Mouse (Mus musculus) right cerebral cortex, postnatal 14 days (tissue): ENCODE data around the gene Mrtfb.
A peak's percentile ranks its signal among the peaks of the same experiment; 100 is the strongest.

Source experiments
- DNase-seq: peaks from one replicate; pipeline ENCODE4 v3.0.0; 2022

Mrtfb gene

GRCm38 (mm10) chr16:13354431-13354830 lies 98.2 kb downstream of the Mrtfb start:
- no peak for DNase-seq

GRCm38 (mm10) chr16:13357806-13358679 lies 101.8 kb downstream of the Mrtfb start:
- DNase-seq = peak; percentile 81

- DNase-seq = no peak
Observed at GRCm38 (mm10) chr16:13358741-13359140, 102.5 kb downstream of the Mrtfb start.

- peak; percentile 18 for DNase-seq
Observed at GRCm38 (mm10) chr16:13359405-13359858, 103.2 kb downstream of the Mrtfb start.

- no peak for DNase-seq
Observed at GRCm38 (mm10) chr16:13360208-13360607, 103.9 kb downstream of the Mrtfb start.

GRCm38 (mm10) chr16:13360835-13361234 lies 104.6 kb downstream of the Mrtfb start:
- DNase-seq = no peak

- DNase-seq = no peak
Observed at GRCm38 (mm10) chr16:13363141-13363540, 106.9 kb downstream of the Mrtfb start.

- DNase-seq = no peak
Observed at GRCm38 (mm10) chr16:13364145-13364544, 107.9 kb downstream of the Mrtfb start.

GRCm38 (mm10) chr16:13366256-13366655 lies 110.0 kb downstream of the Mrtfb start:
- DNase-seq = no peak

GRCm38 (mm10) chr16:13366802-13367465 lies 110.7 kb downstream of the Mrtfb start:
- DNase-seq = no peak

- no peak for DNase-seq
Observed at GRCm38 (mm10) chr16:13367466-13367856, 111.2 kb downstream of the Mrtfb start.

GRCm38 (mm10) chr16:13368645-13369044 lies 112.4 kb downstream of the Mrtfb start:
- no peak for DNase-seq

GRCm38 (mm10) chr16:13371740-13372287 lies 115.5 kb downstream of the Mrtfb start:
- DNase-seq = peak; percentile 88

- DNase-seq = no peak
Observed at GRCm38 (mm10) chr16:13372899-13373533, 116.7 kb downstream of the Mrtfb start.

- no peak for DNase-seq
Observed at GRCm38 (mm10) chr16:13376947-13377486, 120.7 kb downstream of the Mrtfb start.

- no peak for DNase-seq
Observed at GRCm38 (mm10) chr16:13378157-13378556, 121.9 kb downstream of the Mrtfb start.

GRCm38 (mm10) chr16:13379865-13380264 lies 123.6 kb downstream of the Mrtfb start:
- no peak for DNase-seq

- DNase-seq = no peak
Observed at GRCm38 (mm10) chr16:13381771-13382170, 125.5 kb downstream of the Mrtfb start.

GRCm38 (mm10) chr16:13387306-13387705 lies 131.0 kb downstream of the Mrtfb start:
- DNase-seq = no peak

- no peak for DNase-seq
Observed at GRCm38 (mm10) chr16:13400375-13400774, 144.1 kb downstream of the Mrtfb start.

- DNase-seq = no peak
Observed at GRCm38 (mm10) chr16:13401591-13401990, 145.3 kb downstream of the Mrtfb start.

GRCm38 (mm10) chr16:13404656-13405055 lies 148.4 kb downstream of the Mrtfb start:
- DNase-seq = no peak

- DNase-seq = no peak
Observed at GRCm38 (mm10) chr16:13405403-13405802, 149.1 kb downstream of the Mrtfb start.
